Mouse (Mus musculus) urinary bladder, adult 18-20 months (tissue): ENCODE measurements around the gene Abca15.
A peak's percentile ranks its signal among the peaks of the same experiment; 100 is the strongest.
"Not testable (repeated sequence)": the region's sequence is repeated elsewhere in the genome, so short reads cannot be mapped to it uniquely, and the experiment has no call there.

Experiments
- DNase-seq, 2 experiments: peaks; one replicate each; pipeline ENCODE4 v3.0.0; 2022; ENCODE audit warnings: low spot score in 2 of 2, mixed read lengths in 2 of 2

The Abca15 gene

GRCm38 (mm10) chr7:120328087-120328793 lies at the start of gene Abca15:
Gene Abca15 (plus strand): TSS chr7:120328670.
- no peak for DNase-seq

- DNase-seq: peak; percentile 2 to 5
These were observed 43.2 kb upstream of the Abca15 start for GRCm38 (mm10) chr7:120285286-120285685.

- DNase-seq: no peak
These were observed 12.4 kb upstream of the Abca15 start for GRCm38 (mm10) chr7:120316086-120316485.

GRCm38 (mm10) chr7:120322963-120323362 lies 5.5 kb upstream of the Abca15 start:
- DNase-seq: no peak

GRCm38 (mm10) chr7:120325911-120326310 lies 2.6 kb upstream of the Abca15 start:
- DNase-seq: not testable (repeated sequence)

GRCm38 (mm10) chr7:120327220-120328073 lies 1.0 kb upstream of the Abca15 start:
- no peak for DNase-seq

GRCm38 (mm10) chr7:120361159-120361558 lies 32.7 kb downstream of the Abca15 start:
- DNase-seq: no peak

- DNase-seq: no peak
These were observed 81.0 kb downstream of the Abca15 start, which contains the start of gene Abca16 for GRCm38 (mm10) chr7:120409447-120409846. Gene Abca16 (plus strand): TSS chr7:120409647.

GRCm38 (mm10) chr7:120412391-120412790 lies 83.9 kb downstream of the Abca15 start:
- no peak for DNase-seq

- DNase-seq: no peak
These were observed 98.2 kb downstream of the Abca15 start for GRCm38 (mm10) chr7:120426625-120427024.

- DNase-seq: no peak
These were observed 103.0 kb downstream of the Abca15 start for GRCm38 (mm10) chr7:120431464-120431863.
